Mouse (Mus musculus) liver, embryonic 16.5 days (tissue): ENCODE measurements around the gene Sv2c. TPM values are rescaled to one million over a fixed set of nuclear protein-coding genes. Genes with fewer than 3 reads are reported as not detected.
"Not testable (repeated sequence)": the region's sequence is repeated elsewhere in the genome, so short reads cannot be mapped to it uniquely, and the experiment has no call there.

Experiments used
- ATAC-seq: fragments of 200-750 bp; cut with Nextera tagmentation; 2 replicates; pipeline ENCODE4 v1.8.0; 2017; ENCODE audit warnings: low read depth, mild to moderate bottlenecking, moderate number of reproducible peaks, moderate library complexity
- H3K27ac ChIP-seq: fragments of 300-500 bp; sonication (generic); 2 replicates; pipeline ENCODE4 v1.5.1; 2014; ENCODE audit warnings: mild to moderate bottlenecking, low read length
- H3K27me3 ChIP-seq: fragments of 300-500 bp; sonication (generic); 2 replicates; pipeline ENCODE4 v1.6.1; 2014; ENCODE audit warnings: low read depth, low read length, mixed read lengths; ENCODE audit not compliant: control insufficient read depth, insufficient read depth
- H3K36me3 ChIP-seq: fragments of 300-500 bp; sonication (generic); 2 replicates; pipeline ENCODE4 v1.6.1; 2014; ENCODE audit warnings: mild to moderate bottlenecking; ENCODE audit not compliant: control insufficient read depth, insufficient read depth
- H3K4me1 ChIP-seq: fragments of 300-500 bp; sonication (generic); 2 replicates; pipeline ENCODE4 v1.6.1; 2014; ENCODE audit warnings: low read depth, low read length, mixed read lengths; ENCODE audit not compliant: control insufficient read depth
- H3K4me2 ChIP-seq: fragments of 300-500 bp; sonication (generic); 2 replicates; pipeline ENCODE4 v1.6.1; 2014; ENCODE audit warnings: low read depth, low read length, mixed read lengths
- H3K4me3 ChIP-seq: fragments of 300-500 bp; sonication (generic); 2 replicates; pipeline ENCODE4 v1.5.1; 2014; ENCODE audit warnings: low read depth, mild to moderate bottlenecking, low read length
- H3K9ac ChIP-seq: fragments of 300-500 bp; sonication (generic); 2 replicates; pipeline ENCODE4 v1.6.1; 2014; ENCODE audit warnings: low read depth, low read length
- H3K9me3 ChIP-seq: fragments of 300-500 bp; sonication (generic); replicated peaks from 2 replicates; pipeline ENCODE4 v1.6.1; 2016; ENCODE audit warnings: low read length; ENCODE audit not compliant: control insufficient read depth
- WGBS: fragments of 180-500 bp; shearing (Covaris S2); extraction: QIAGEN DNeasy Blood & Tissue Kit; methylation state at CpG from one replicate; pipeline ENCODE4 v1.1.7; 2014; ENCODE audit not compliant: insufficient replicate concordance; 5-methylcytosine and 5-hydroxymethylcytosine counted together
- polyA plus RNA-seq: library from polyadenylated mRNA; unstranded; fragments of >200 nt; fragmentation: Nextera tagmentation; extraction: Ambion mirVana; gene quantifications from 2 replicates; pipeline ENCODE4 v1.2.1, GENCODE M21; 2015

The Sv2c gene
- polyA plus RNA-seq, 1 experiment from 2014 or later = 0.18 TPM

- no peak overlapping the region for H3K4me3 ChIP-seq
- H3K36me3 ChIP-seq = no peaks in the 10 kb centered on the region
- 49% methylated on average over 7 of the region's 7 CpGs for WGBS
- no peak for ATAC-seq
- no peak overlapping the region for H3K9ac ChIP-seq
- no peaks in the 10 kb centered on the region for H3K27me3 ChIP-seq
- H3K27ac ChIP-seq = no peak overlapping the region
- H3K9me3 ChIP-seq = no peaks in the 10 kb centered on the region
- H3K4me1 ChIP-seq = no peaks in the 10 kb centered on the region
- no peak overlapping the region for H3K4me2 ChIP-seq
These were observed 46.6 kb downstream of the Sv2c start for GRCm38 (mm10) chr13:96085581-96086302.

GRCm38 (mm10) chr13:96081754-96082153 lies 50.6 kb downstream of the Sv2c start, which contains the start of gene Gm17190:
Gene Gm17190 (plus strand): TSS chr13:96082054.
- H3K4me1 ChIP-seq, H3K9me3 ChIP-seq, H3K36me3 ChIP-seq, H3K4me2 ChIP-seq, ATAC-seq, H3K4me3 ChIP-seq, H3K27ac ChIP-seq, H3K27me3 ChIP-seq, H3K9ac ChIP-seq: not testable (repeated sequence)
- 56% methylated on average over 1 of the region's 1 CpGs for WGBS

GRCm38 (mm10) chr13:96081276-96081675 lies 51.1 kb downstream of the Sv2c start, which contains the start of gene Gm20075:
Gene Gm20075 (minus strand): TSS chr13:96081376.
- not testable (repeated sequence) for H3K4me1 ChIP-seq, H3K27ac ChIP-seq, H3K4me2 ChIP-seq, H3K9me3 ChIP-seq, H3K27me3 ChIP-seq, H3K9ac ChIP-seq, ATAC-seq, H3K4me3 ChIP-seq, H3K36me3 ChIP-seq
- WGBS = 62% methylated on average over 3 of the region's 3 CpGs

GRCm38 (mm10) chr13:96073555-96073954 lies 58.8 kb downstream of the Sv2c start:
- ATAC-seq = no peak
- Histone ChIP-seq H3K9me3 (no peaks in the 10 kb centered on the region), H3K4me1 (no peaks in the 10 kb centered on the region), H3K4me2 (no peak overlapping the region), H3K27ac (no peak overlapping the region), H3K4me3 (no peak overlapping the region), H3K36me3 (no peaks in the 10 kb centered on the region), H3K9ac (no peak overlapping the region), H3K27me3 (no peaks in the 10 kb centered on the region)
- 60% methylated on average over 8 of the region's 8 CpGs for WGBS

- Histone ChIP-seq H3K4me2 (no peak overlapping the region), H3K36me3 (no peaks in the 10 kb centered on the region), H3K9me3 (no peaks in the 10 kb centered on the region), H3K4me1 (no peaks in the 10 kb centered on the region), H3K9ac (no peak overlapping the region), H3K27me3 (no peaks in the 10 kb centered on the region), H3K27ac (no peak overlapping the region), H3K4me3 (no peak overlapping the region)
- WGBS = 44% methylated on average over 3 of the region's 3 CpGs
- ATAC-seq = no peak
These were observed 79.6 kb downstream of the Sv2c start for GRCm38 (mm10) chr13:96052755-96053154.

GRCm38 (mm10) chr13:96045396-96045795 lies 87.0 kb downstream of the Sv2c start:
- H3K9ac ChIP-seq = no peak overlapping the region
- no peak overlapping the region for H3K27ac ChIP-seq
- no peak overlapping the region for H3K4me3 ChIP-seq
- no peaks in the 10 kb centered on the region for H3K9me3 ChIP-seq
- no peaks in the 10 kb centered on the region for H3K4me1 ChIP-seq
- H3K4me2 ChIP-seq = no peak overlapping the region
- no peaks in the 10 kb centered on the region for H3K27me3 ChIP-seq
- H3K36me3 ChIP-seq = no peaks in the 10 kb centered on the region
- ATAC-seq = no peak
- WGBS = 59% methylated on average over 5 of the region's 5 CpGs

- 61% methylated on average over 11 of the region's 11 CpGs for WGBS
- Histone ChIP-seq H3K9ac (no peak overlapping the region), H3K4me3 (no peak overlapping the region), H3K4me2 (no peak overlapping the region), H3K9me3 (no peaks in the 10 kb centered on the region), H3K4me1 (no peaks in the 10 kb centered on the region), H3K27ac (no peak overlapping the region), H3K27me3 (no peaks in the 10 kb centered on the region), H3K36me3 (no peaks in the 10 kb centered on the region)
- ATAC-seq = no peak
These were observed 91.9 kb downstream of the Sv2c start for GRCm38 (mm10) chr13:96040275-96041042.

GRCm38 (mm10) chr13:96039536-96039935 lies 92.8 kb downstream of the Sv2c start:
- no peak overlapping the region for H3K4me3 ChIP-seq
- WGBS = 23% methylated on average over 1 of the region's 1 CpGs
- no peak overlapping the region for H3K27ac ChIP-seq
- no peak overlapping the region for H3K9ac ChIP-seq
- H3K27me3 ChIP-seq = no peaks in the 10 kb centered on the region
- ATAC-seq = no peak
- H3K4me2 ChIP-seq = no peak overlapping the region
- H3K36me3 ChIP-seq = no peaks in the 10 kb centered on the region
- H3K4me1 ChIP-seq = no peaks in the 10 kb centered on the region
- H3K9me3 ChIP-seq = no peaks in the 10 kb centered on the region
